ENCODE assay signal across 8 mouse cellular contexts in the genomic region with DNA sequence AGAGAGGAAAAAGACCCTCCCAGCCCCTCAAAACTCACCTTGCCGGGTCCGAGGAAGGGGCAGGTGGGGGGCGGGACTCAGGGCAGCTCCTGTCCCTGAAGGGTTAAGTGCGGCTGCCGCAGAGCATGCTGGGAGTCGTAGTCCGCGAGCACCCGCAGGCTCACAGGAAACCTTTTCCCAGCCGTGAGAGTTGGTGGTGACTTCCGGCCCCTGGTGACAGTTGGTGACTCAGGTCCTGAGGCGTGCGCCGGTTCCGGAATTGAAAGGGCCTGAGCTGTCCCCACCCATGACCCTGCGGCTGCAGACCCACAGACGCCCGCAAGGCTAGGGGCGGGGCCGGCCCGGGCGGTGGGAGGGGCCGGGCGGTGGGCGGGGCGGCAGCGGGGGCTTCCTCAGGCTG. TPM values are rescaled to one million over a fixed set of nuclear protein-coding genes. Genes with fewer than 3 reads are reported as not detected.
DNase-seq lines count a peak whose midpoint lies in the region; ATAC-seq lines count a peak whose summit lies in the region.

A gene (minus strand): TSS at position 96 of the 400 bp plus-strand sequence.

- intact Hi-C loops in left cerebral cortex, postnatal 10 days (cut with DNase I): no loop called here

- peak; percentile 79 for ATAC-seq in inflammation-experienced regulatory T-cells, adult 6 months
- peak; percentile 83 for ATAC-seq in megakaryocyte-erythroid progenitor cell, adult 5-6 weeks (replicated peaks; ENCODE audit: low FRiP score, low TSS enrichment, poor library complexity, severe bottlenecking)

- DNase-seq in adipocyte (ENCODE audit: low spot score): peak; percentile 97
- peak; percentile 97 for DNase-seq in embryo, embryonic 10 days (ENCODE audit: low spot score)
- peak; percentile 92 for DNase-seq in gastrocnemius, postnatal 10 days
- DNase-seq in left cerebral cortex, postnatal 10 days (ENCODE audit: extremely low spot score in 1 of 2, low spot score in 2 of 2): peak; percentile 96 to 98
- peak; percentile 92 for DNase-seq in right cerebral cortex, postnatal 25 days
- DNase-seq in urinary bladder, postnatal 4 days (ENCODE audit: low spot score in 2 of 2): peak; percentile 92 to 93

RNA-seq across cellular contexts. Expression of the gene that starts here (rescaled TPM):
- 100 to 1,000 TPM in 1 of 2 experiments, 10 to 100 TPM in 1; 68.8 to 101 TPM for total RNA-seq in gastrocnemius, postnatal 10 days (2021)
- 1 to 10 TPM; 2.7 to 4.6 (median 4.5) TPM for polyA plus RNA-seq in inflammation-experienced regulatory T-cells, adult 6 months (2017; shearing (Covaris generic))
- 10 to 100 TPM; 30.9 to 34.1 TPM for total RNA-seq in left cerebral cortex, postnatal 10 days (2021)
- total RNA-seq in megakaryocyte-erythroid progenitor cell, adult 5-6 weeks (2014; fragmentation: Nextera tagmentation): 3.7 and 6.3 TPM in 2 replicates
- 0.56 TPM in 1 of 2 replicates, not detected in the other for total RNA-seq in megakaryocyte-erythroid progenitor cell, adult 5-6 weeks (2017)

Comparison
In these comparisons a context has a peak if more than half of its experiments do, and no peak if none do; other contexts are left out.
1. Peak in every context shown above with its lines: DNase-seq and ATAC-seq.
2. RNA of the gene that starts here (total RNA-seq): 68.8 to 101 TPM in gastrocnemius, postnatal 10 days and 30.9 to 34.1 TPM in left cerebral cortex, postnatal 10 days; 0.56 to 6.3 TPM in megakaryocyte-erythroid progenitor cell, adult 5-6 weeks; every median in the first group is over 4 times any median in the second.